Mouse (Mus musculus) Patski (cell line): ENCODE measurements around the gene Txnrd2. TPM values are rescaled to one million over a fixed set of nuclear protein-coding genes. Genes with fewer than 3 reads are reported as not detected.

Source experiments
- ATAC-seq: fragments of 100-300 bp; one replicate; pipeline ENCODE4 v1.8.0; 2021
- CTCF ChIA-PET: fragments of 350-600 bp; sonication (Branson Sonifier 250); formaldehyde crosslinking; loops from one replicate; lab custom pipeline; 2022; ENCODE audit warnings: inconsistent platforms; lab: Charles Lee
- POLR2A ChIA-PET: fragments of 350-600 bp; sonication (Branson Sonifier 250); formaldehyde crosslinking; loops from one replicate; lab custom pipeline; 2022; ENCODE audit warnings: antibody characterized with exemption, inconsistent platforms; lab: Charles Lee
- DNase-seq: peaks from one replicate; pipeline ENCODE4 v3.0.0-alpha.2; 2011; ENCODE audit warnings: low read depth, low spot score
- H3K27me3 ChIP-seq: fragments of 371-371 bp; one replicate; pipeline ENCODE4 v1.5.1; 2021
- CTCF ChIP-seq: fragments of 100-300 bp; IDR thresholded peaks from one replicate; pipeline ENCODE4 v1.5.1; 2021
- in situ Hi-C: fragments of 300-500 bp; cut with MboI; formaldehyde crosslinking; loops from 3 replicates; pipeline ENCODE4 v1.11.1; 2018; ENCODE audit warnings: low pct_unique_long_range_greater_than_20kb, mixed read lengths
- polyA plus RNA-seq: library from polyadenylated mRNA; unstranded; gene quantifications from one replicate; pipeline ENCODE4 v1.2.3, GENCODE M21; 2021

Txnrd2 gene
- polyA plus RNA-seq: 25.2 TPM

DNA sequence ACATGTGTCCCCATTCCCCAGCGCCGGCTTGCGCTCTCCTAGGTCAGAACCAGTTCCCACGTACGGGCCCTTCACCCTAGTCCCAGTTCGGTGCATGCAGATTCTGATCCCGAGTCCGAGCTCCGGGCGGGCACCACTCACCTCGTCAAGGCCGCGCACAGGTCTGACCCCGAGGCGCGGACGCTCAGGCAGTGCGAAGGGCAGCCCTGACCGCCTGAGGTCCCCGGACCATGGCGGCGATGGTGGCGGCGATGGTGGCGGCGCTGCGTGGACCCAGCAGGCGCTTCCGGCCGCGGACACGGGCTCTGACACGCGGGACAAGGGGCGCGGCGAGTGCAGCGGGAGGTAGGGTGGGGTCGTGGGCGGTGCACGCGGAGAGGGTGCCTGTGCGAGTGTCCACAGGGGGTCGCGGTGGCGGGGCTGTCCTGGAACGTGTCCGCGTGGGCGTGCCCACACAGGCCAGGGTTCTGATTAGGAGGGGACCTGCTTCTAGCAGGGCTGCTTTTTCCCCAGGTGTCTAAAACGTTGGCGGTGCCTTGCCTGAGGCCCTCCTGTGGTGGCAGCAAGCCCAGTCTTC lies at the start of gene Txnrd2:
Gene Txnrd2, plus strand, starts transcription at position 170 of the 577 bp plus-strand sequence.
- no peak for DNase-seq
- ChIA-PET CTCF (interaction anchor here (1.1 to 1.4 kb wide), 2 partner anchors 33 to 73 kb away, joined by 3 to 5 read pairs; no protein-coding TSS in a partner anchor), POLR2A (interaction anchor here (2.0 kb wide), 1 partner anchor 21 kb away, joined by 4 read pairs; no protein-coding TSS in a partner anchor)
- no peaks in the 10 kb centered on the region for H3K27me3 ChIP-seq
- in situ Hi-C loops: no loop called here
- peak; percentile 45 for ATAC-seq
- peak; percentile 94 for TF ChIP-seq CTCF

DNA sequence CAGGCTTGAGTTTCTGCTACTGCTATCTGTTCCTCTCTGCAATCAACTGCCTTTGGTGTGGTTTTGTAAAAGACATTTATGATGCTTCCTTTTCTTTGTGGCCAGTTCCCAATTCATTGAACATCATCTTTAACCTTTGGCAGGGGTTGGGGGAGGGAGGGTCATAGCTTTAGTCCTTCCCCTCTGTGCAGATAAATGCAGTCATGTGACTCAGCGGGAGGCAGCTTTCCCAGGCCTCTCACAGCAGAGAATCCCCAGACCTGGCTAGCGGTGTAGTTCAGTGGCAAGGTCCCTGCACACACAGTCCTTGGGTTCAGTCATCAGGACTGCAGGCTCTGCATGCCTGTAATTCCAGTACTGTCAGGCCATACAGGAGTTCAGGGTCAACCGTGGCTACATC lies 49.0 kb upstream of the Txnrd2 start:
- CTCF ChIA-PET: interaction anchor here (1.8 kb wide), 1 partner anchor 13 kb away, joined by 3 read pairs; no protein-coding TSS in a partner anchor
- DNase-seq (no peak), ATAC-seq (no peak)
- POLR2A ChIA-PET: no interaction called here
- H3K27me3 ChIP-seq: no peaks in the 10 kb centered on the region
- in situ Hi-C loops: no loop called here
- no peak for TF ChIP-seq CTCF

DNA sequence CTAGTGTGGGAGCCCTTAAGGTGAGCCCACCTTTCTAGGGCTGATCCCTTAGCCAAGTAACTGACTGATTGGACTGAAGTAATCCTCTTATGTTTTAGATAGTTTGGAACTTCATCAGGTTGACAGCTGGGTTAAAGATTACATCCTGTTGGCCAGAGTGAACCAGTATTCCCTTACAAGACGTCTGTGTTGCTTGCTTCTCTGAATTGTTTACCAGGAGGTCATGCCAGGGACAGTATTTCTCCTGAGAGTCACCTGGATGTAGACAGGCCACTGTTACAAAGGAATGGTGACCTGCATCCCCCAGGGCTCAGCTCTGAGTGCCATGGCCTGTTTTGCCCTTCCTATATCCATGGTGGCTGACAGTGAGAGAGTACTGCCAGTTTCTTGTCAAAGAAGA lies 47.7 kb upstream of the Txnrd2 start:
- no peak for TF ChIP-seq CTCF
- POLR2A ChIA-PET: no interaction called here
- in situ Hi-C loops: no loop called here
- DNase-seq (no peak), ATAC-seq (no peak)
- CTCF ChIA-PET: interaction anchor here (1.1 kb wide), 1 partner anchor 9 kb away, joined by 3 read pairs; no protein-coding TSS in a partner anchor
- H3K27me3 ChIP-seq: no peaks in the 10 kb centered on the region

DNA sequence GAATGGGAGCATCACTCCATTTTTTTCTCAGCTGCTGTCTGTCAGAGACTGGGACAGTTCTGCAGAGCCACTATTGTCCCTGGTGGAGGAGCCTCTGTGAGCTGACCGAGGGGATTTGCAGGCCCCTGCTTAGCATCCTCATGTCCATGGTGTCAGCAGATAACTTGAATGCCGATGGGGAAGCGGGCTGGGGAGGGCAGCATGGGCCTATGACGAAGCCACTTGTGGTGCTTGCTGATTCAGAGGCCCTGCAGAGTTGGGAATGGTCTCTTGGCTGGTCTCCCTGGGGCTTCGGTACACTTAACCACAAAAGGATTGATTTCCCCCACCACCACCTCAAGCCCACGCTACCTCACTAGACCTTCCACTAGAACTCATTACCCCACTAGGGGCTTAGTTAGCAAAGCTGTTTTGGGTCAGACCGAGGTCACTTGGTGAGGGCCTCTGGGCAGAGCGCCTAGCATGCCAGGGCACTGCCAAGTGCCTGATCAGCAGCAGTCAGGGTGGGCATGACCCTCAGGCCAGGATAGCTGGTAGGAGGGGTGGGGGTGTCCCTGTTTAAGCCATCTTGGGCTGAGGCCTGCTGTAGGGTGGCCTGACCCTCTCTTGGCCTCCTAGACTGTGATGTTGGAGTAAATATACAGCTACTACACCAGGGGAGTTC lies 46.7 kb upstream of the Txnrd2 start:
- POLR2A ChIA-PET: no interaction called here
- CTCF ChIA-PET: interaction anchor here (0.9 kb wide), 1 partner anchor 33 kb away, joined by 3 read pairs; no protein-coding TSS in a partner anchor
- no peak for ATAC-seq
- in situ Hi-C loops: no loop called here
- H3K27me3 ChIP-seq: no peaks in the 10 kb centered on the region
- DNase-seq: no peak
- no peak for TF ChIP-seq CTCF

DNA sequence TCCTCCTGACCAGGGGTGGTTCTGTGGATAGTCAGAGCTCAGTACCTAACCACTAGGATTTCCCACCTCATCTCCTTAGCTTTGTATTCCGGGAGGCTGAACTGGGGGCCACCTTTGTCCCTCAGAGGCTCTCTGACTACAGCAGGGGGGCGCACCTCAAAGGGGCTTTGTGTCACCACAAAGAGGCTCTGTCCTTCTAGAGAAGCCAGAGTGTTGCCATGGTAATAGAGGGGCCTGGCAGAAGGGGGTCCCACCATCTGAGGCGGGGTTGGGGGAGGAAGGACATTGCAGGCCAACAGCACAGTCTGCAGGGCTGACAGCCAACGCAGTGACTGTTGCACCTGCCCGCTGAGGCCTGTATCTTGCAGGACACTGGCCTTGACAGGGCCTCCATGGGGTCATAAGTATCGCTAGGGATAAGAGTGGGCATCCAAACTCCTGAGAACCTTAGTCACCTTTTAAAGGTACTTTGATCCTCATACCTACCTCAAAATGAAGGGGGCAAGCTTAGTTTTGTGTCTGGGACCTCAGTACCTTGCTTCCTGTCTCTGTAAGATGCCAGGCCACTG lies 45.6 kb upstream of the Txnrd2 start:
- CTCF ChIA-PET: interaction anchor here (0.9 kb wide), 1 partner anchor 34 kb away, joined by 3 read pairs; no protein-coding TSS in a partner anchor
- POLR2A ChIA-PET: interaction anchor here (1.2 kb wide), 1 partner anchor 22 kb away, joined by 4 read pairs; no protein-coding TSS in a partner anchor
- H3K27me3 ChIP-seq: no peaks in the 10 kb centered on the region
- no peak for ATAC-seq
- TF ChIP-seq CTCF: no peak
- no peak for DNase-seq
- in situ Hi-C loops: no loop called here

DNA sequence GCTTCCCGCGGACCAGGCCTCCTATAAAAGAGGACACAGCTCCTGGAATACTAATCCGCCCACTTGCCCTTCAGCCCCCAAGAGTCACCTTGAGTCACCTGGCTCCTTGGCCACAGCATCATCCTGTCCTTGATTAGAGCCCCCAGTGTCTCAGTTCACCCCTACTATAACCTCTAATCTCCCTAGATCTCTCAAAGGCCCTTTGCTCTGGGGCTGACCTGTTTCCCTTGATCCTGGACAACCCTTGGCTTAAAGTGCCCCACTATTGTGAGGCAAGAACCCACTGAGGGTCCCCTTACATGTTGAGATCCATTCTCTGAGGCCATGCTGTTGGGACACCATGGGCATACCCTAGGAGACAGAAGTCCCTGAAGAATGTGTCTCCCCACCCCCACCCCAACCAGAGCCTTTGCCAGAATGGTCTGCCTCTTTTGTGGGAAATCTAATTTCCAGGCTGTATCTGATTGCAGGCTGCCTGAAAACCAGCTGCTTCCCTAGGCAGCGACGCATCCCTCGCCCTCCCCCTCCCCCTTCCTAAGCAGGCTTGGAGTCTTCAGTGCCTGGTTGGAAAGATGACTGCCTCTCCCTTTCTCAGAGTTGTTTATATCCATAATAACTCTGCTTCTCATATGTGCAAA lies 44.4 kb upstream of the Txnrd2 start:
- POLR2A ChIA-PET: interaction anchor here (1.2 kb wide), 1 partner anchor 23 kb away, joined by 4 read pairs; no protein-coding TSS in a partner anchor
- H3K27me3 ChIP-seq: no peaks in the 10 kb centered on the region
- no peak for DNase-seq
- no peak for ATAC-seq
- TF ChIP-seq CTCF: no peak
- CTCF ChIA-PET: no interaction called here
- in situ Hi-C loops: no loop called here

DNA sequence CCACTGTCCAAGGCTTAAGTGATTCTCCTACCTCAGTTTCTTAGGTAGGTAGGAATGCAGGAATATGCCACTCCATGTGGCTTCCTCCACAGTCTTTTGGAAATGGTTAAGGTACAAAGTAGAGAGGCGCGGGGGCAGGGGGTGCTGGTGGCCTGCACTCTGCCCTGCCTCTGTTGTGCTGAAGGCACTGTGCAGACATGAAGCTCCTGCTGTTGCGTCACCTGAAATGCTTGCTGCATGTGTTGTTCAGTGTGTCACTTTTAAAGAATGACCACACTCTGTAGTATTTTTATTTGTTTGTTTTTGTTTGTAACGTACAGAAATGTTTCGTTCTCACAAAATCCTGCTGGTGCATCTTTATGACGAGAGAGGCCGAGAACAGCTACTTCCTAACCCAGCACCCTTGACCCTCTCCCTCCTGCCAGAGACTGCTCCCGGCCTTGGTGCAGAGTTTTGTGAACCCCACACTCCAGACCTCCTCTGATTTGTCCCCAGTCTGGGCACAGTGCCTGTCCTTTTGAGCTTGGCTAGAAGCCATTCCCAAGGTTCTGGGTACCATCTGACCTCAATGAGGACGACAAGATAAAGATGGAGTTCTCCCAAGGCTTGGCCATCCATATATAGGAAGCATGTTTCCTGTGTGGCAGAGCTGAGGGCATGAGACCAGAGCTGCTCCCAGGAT lies 43.0 kb upstream of the Txnrd2 start:
- no peak for DNase-seq
- in situ Hi-C loops: no loop called here
- CTCF ChIA-PET: interaction anchor here (1.1 to 1.4 kb wide), 2 partner anchors 24 to 38 kb away, joined by 3 read pairs; no protein-coding TSS in a partner anchor
- no peak for TF ChIP-seq CTCF
- no peaks in the 10 kb centered on the region for H3K27me3 ChIP-seq
- POLR2A ChIA-PET: interaction anchor here (1.6 kb wide), 1 partner anchor 22 kb away, joined by 3 read pairs; no protein-coding TSS in a partner anchor
- ATAC-seq: no peak

DNA sequence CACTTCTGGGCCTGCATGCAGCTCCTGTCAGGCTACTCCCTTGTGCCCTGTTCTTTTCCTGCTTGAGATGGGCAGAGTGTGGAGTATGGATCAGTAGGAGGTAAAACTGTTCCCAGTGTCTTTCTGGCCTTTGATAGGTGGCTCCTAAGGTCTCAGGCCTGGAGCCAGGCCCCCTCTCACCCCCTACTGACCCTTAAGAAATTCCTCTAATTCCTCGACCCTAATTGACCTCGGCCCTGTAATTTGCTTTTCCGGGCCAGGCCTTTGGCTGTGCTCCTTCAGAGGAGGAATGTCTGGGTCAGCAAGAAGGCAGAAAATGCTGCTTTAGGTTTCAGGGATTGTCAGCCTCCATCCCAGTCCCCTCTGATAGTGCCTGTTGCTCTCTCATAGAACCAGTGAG lies 42.4 kb upstream of the Txnrd2 start:
- ATAC-seq (no peak), DNase-seq (no peak)
- POLR2A ChIA-PET: interaction anchor here (1.6 kb wide), 1 partner anchor 22 kb away, joined by 3 read pairs; no protein-coding TSS in a partner anchor
- in situ Hi-C loops: no loop called here
- H3K27me3 ChIP-seq: no peaks in the 10 kb centered on the region
- CTCF ChIA-PET: interaction anchor here (1.1 to 1.4 kb wide), 2 partner anchors 25 to 39 kb away, joined by 3 read pairs; no protein-coding TSS in a partner anchor
- no peak for TF ChIP-seq CTCF

DNA sequence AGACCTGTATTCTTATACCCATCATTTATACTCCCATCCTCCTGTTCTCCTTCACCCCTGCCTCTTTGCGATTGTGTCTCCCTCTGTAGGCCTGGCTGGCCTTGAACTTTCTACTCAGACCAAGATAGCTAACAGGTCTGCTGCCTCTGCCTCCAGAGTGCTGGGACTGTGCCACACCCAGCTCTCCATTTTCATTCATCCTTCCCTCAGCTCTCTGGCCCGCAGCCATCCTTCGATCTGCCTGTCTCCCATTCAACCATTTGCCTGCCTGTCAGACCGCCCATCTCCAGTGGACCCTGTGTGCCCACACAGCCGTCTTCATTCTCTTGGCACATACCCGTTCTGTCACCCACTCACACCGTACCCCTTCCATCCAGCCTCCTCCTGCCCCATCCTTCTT lies 42.0 kb upstream of the Txnrd2 start:
- ChIA-PET POLR2A (interaction anchor here (1.6 kb wide), 1 partner anchor 21 kb away, joined by 3 read pairs; no protein-coding TSS in a partner anchor), CTCF (interaction anchor here (1.1 to 1.4 kb wide), 2 partner anchors 25 to 39 kb away, joined by 3 read pairs; no protein-coding TSS in a partner anchor)
- in situ Hi-C loops: no loop called here
- TF ChIP-seq CTCF: no peak
- ATAC-seq: no peak
- no peaks in the 10 kb centered on the region for H3K27me3 ChIP-seq
- no peak for DNase-seq
